Mouse (Mus musculus) naive thymus-derived CD4-positive, alpha-beta T cell, adult 5 months (primary cell): ENCODE results near the gene Timm17a. TPM values are rescaled to one million over a fixed set of nuclear protein-coding genes. Genes with fewer than 3 reads are reported as not detected.

Experiments used
- polyA plus RNA-seq: library from polyadenylated mRNA; unstranded; fragments of 100-300 nt; shearing (Covaris generic); gene quantifications from one replicate; pipeline ENCODE4 v1.2.1, GENCODE M21; 2017

The Timm17a gene
- polyA plus RNA-seq, result 123 TPM

GRCm38 (mm10) chr1:135313284-135314031 is at the start of gene Timm17a:
Timm17a (minus strand) TSS chr1:135313778.

GRCm38 (mm10) chr1:135324571-135324970 is 11.0 kb upstream of the Timm17a start, which contains the start of gene Lmod1:
Lmod1 (plus strand) TSS chr1:135324807.

GRCm38 (mm10) chr1:135283826-135284291 is 29.7 kb downstream of the Timm17a start, which contains the start of gene Rnpep:
Rnpep (minus strand) TSS chr1:135284084.

GRCm38 (mm10) chr1:135258380-135259127 is 55.0 kb downstream of the Timm17a start, which contains the start of gene Elf3:
Elf3 (minus strand) TSS chr1:135258568.

Other genes with a start within 250 kb of the Timm17a start
- gene Lgr6, start 208.5 kb downstream of the Timm17a start, polyA plus RNA-seq, result 0.14 TPM
- 56.2 TPM for gene Ptpn7, start 181.1 kb downstream of the Timm17a start, polyA plus RNA-seq
- gene Arl8a, start 167.0 kb downstream of the Timm17a start, polyA plus RNA-seq, result 51.7 TPM
- gene Gpr37l1, start 146.1 kb downstream of the Timm17a start, polyA plus RNA-seq, result not detected
- not detected for gene Elf3, start 55.2 kb downstream of the Timm17a start, polyA plus RNA-seq
- gene Rnpep, start 29.7 kb downstream of the Timm17a start, polyA plus RNA-seq, result 10.3 TPM
- not detected for gene Lmod1, start 11.0 kb upstream of the Timm17a start, polyA plus RNA-seq
- gene Shisa4, start 61.5 kb upstream of the Timm17a start, polyA plus RNA-seq, result not detected
- gene Ipo9, start 116.7 kb upstream of the Timm17a start, polyA plus RNA-seq, result 57.9 TPM